In genomic region chr5:35105922-35106298, GRCm38 (mm10) we compare ENCODE assay signal across 7 mouse cellular contexts. TPM values are rescaled to one million over a fixed set of nuclear protein-coding genes. Genes with fewer than 3 reads are reported as not detected.
DNase-seq lines count a peak whose midpoint lies in the region; ATAC-seq and TF ChIP-seq lines count a peak whose summit lies in the region.

No protein-coding gene starts in this region.

- intact Hi-C loops in heart, postnatal 25 days (cut with DNase I) = no loop called here

- no peaks in the 10 kb centered on the region for H3K9me3 ChIP-seq in lung, postnatal 0 days (ENCODE audit: low read length)
- no peaks in the 10 kb centered on the region for H3K9me3 ChIP-seq in megakaryocyte, embryonic 14.5 days

- H3K4me2 ChIP-seq in lung, postnatal 0 days (replicated peaks; ENCODE audit: low read depth, low read length) = peak overlapping the region; percentile 71

- TF ChIP-seq EP300 in lung, postnatal 0 days (IDR thresholded peaks at IDR 0.05) = no peak

- H3K9ac ChIP-seq in lung, postnatal 0 days (replicated peaks; ENCODE audit: low read depth) = peak overlapping the region; percentile 83

- no peak for DNase-seq in lung, postnatal 0 days (ENCODE audit: low spot score)
- DNase-seq in lung, adult 18-20 months = no peak
- peak; percentile 20 for DNase-seq in heart, postnatal 25 days (ENCODE audit: low spot score)
- no peak for DNase-seq in frontal cortex, postnatal 14 days (ENCODE audit: low spot score in 2 of 2)
- DNase-seq in thymus, postnatal 25 days = no peak

- no peak overlapping the region for H3K27ac ChIP-seq in lung, postnatal 0 days (ENCODE audit: low read length)
- no peak overlapping the region; the same call in 1 of the 2 replicates for H3K27ac ChIP-seq in cortical plate, adult 2 months (ENCODE audit: insufficient read depth, low read length)

- peak overlapping the region; percentile 77 for H3K4me3 ChIP-seq in lung, postnatal 0 days (ENCODE audit: low read depth, low read length)
- peak overlapping the region; percentile 63 for H3K4me3 ChIP-seq in cortical plate, adult 2 months (ENCODE audit: insufficient read depth, low read length)
- H3K4me3 ChIP-seq in megakaryocyte, embryonic 14.5 days (replicated peaks) = peak overlapping the region; percentile 99

- H3K4me1 ChIP-seq in lung, postnatal 0 days (ENCODE audit: insufficient read depth, low read depth, low read length) = peaks cover 23% of the 10 kb centered on the region; the same call in 1 of the 2 replicates
- H3K4me1 ChIP-seq in cortical plate, adult 2 months (ENCODE audit: control insufficient read depth, insufficient read depth, low read length) = peaks cover 5% of the 10 kb centered on the region
- H3K4me1 ChIP-seq in megakaryocyte, embryonic 14.5 days = peaks cover 49% of the 10 kb centered on the region

- TF ChIP-seq POLR2A in cortical plate, adult 2 months (IDR thresholded peaks at IDR 0.05; ENCODE audit: extremely low read depth, insufficient read depth, low read length) = no peak

- no peak for TF ChIP-seq CTCF in lung, postnatal 0 days (IDR thresholded peaks at IDR 0.05)
- no peak for TF ChIP-seq CTCF in cortical plate, adult 2 months (IDR thresholded peaks at IDR 0.05; ENCODE audit: extremely low read depth, insufficient read depth, low read length)

- no peaks in the 10 kb centered on the region for H3K27me3 ChIP-seq in lung, postnatal 0 days (replicated peaks; ENCODE audit: insufficient read depth, low read length)
- peaks cover 26% of the 10 kb centered on the region for H3K27me3 ChIP-seq in megakaryocyte, embryonic 14.5 days (replicated peaks)

- H3K36me3 ChIP-seq in lung, postnatal 0 days (ENCODE audit: insufficient read depth, low read length) = peaks cover 15% of the 10 kb centered on the region; the same call in 1 of the 2 replicates
- peaks cover 33% of the 10 kb centered on the region for H3K36me3 ChIP-seq in megakaryocyte, embryonic 14.5 days (replicated peaks; ENCODE audit: low read length)

- WGBS in lung, postnatal 0 days = 5% methylated on average over 11 of the region's 11 CpGs

- ATAC-seq in lung, postnatal 0 days = no peak; the same call in 1 of the 2 replicates

RNA-seq across cellular contexts. Expression of gene Lrpap1, which starts 0.3 kb away (rescaled TPM):
- polyA plus RNA-seq in lung, postnatal 0 days (2015; fragmentation: Nextera tagmentation; extraction: Ambion mirVana) = 170 and 184 TPM in 2 replicates
- polyA plus RNA-seq in cortical plate, adult 2 months (2012; rRNA removed) = 113 and 116 TPM in 2 replicates
- total RNA-seq in heart, postnatal 25 days (2021) = 10 to 100 TPM; 46.7 to 47.3 TPM
- 7.7 and 48.7 TPM in 2 replicates for polyA plus RNA-seq in megakaryocyte, embryonic 14.5 days (2012; ENCODE audit: insufficient read depth, low replicate concordance)

RNA-seq across cellular contexts. Expression of gene Dok7, which starts 49.3 kb away (rescaled TPM):
- 0.56 and 0.67 TPM in 2 replicates for polyA plus RNA-seq in lung, postnatal 0 days (2015; fragmentation: Nextera tagmentation; extraction: Ambion mirVana)
- 17.1 and 17.7 TPM in 2 replicates for polyA plus RNA-seq in cortical plate, adult 2 months (2012; rRNA removed)
- 10 to 100 TPM; 34.5 to 43.8 TPM for total RNA-seq in heart, postnatal 25 days (2021)
- polyA plus RNA-seq in megakaryocyte, embryonic 14.5 days (2012; ENCODE audit: insufficient read depth, low replicate concordance) = 1.1 and 4.5 TPM in 2 replicates
